Mouse (Mus musculus) megakaryocyte, embryonic 14.5 days (primary cell): Measurements from ENCODE around the gene Gm20481.

ENCODE experiments used
- FLI1 ChIP-seq: IDR thresholded peaks from 2 replicates; pipeline ENCODE4 v1.6.1; 2012; ENCODE audit warnings: low read length, inconsistent platforms, mixed read lengths
- GATA1 ChIP-seq: IDR thresholded peaks from 3 replicates; pipeline ENCODE4 v1.6.1; 2012; ENCODE audit warnings: mixed read lengths, low read length, inconsistent platforms, borderline replicate concordance

DNA sequence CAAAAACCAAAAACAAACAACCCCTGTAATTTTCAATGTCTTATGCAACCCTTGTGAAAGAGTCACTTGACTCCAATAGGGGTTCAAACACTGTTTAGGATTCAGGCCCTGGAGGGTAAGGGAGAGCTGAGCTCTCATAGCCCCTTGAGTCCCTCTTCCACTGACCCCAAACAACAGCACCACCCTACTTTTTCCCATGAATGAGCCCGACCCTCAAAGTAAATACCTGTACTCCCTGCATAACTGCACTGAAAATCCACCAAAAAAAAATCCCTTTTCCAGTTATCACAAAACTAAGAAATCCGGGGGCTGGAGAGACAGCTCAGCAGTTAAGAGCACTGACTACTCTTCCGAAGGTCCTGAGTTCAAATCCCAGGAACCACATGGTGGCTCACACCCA, 13.8 kb upstream of the Gm20481 start:
- TF ChIP-seq FLI1 (no peak), GATA1 (no peak)
